Mouse (Mus musculus): ENCODE measurements around the gene Fkbp10. TPM values are rescaled to one million over a fixed set of nuclear protein-coding genes. Genes with fewer than 3 reads are reported as not detected.

Gene Fkbp10
- polyA plus RNA-seq, 1 experiment from 2014 or later: 38.7 TPM

DNA sequence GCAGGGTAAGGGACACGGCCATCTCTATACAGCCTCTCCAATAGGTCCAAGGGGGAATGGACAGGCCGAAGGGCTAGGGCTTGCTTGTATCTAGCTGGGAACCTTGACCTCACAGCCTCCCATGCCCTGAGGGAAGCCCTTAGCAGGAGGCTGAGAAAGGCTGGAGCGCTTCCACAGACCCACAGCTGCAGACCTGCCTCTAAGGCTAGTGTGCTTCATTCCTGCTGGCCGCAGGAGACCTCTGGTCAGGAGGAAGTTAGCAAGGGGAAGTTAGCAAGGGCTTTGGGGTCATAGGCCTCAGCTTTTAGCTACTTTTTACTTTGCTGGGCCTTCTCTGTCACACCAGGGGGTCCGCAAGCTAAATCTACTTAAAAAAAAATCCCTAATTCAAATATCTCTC lies 37.1 kb upstream of the Fkbp10 start:
- H3K4me2 ChIP-seq (replicated peaks; ENCODE audit: low read depth, low read length): no peak overlapping the region
- no peaks in the 10 kb centered on the region; the same call in 1 of the 2 replicates for H3K36me3 ChIP-seq (ENCODE audit: control insufficient read depth, insufficient read depth, low read length)
- no peak overlapping the region for H3K4me3 ChIP-seq (ENCODE audit: low read depth, low read length)
- no peaks in the 10 kb centered on the region for H3K4me1 ChIP-seq (replicated peaks; ENCODE audit: control insufficient read depth, insufficient read depth, low read length)
- no peak overlapping the region for H3K9ac ChIP-seq (ENCODE audit: low read depth, low read length)
- 80% methylated on average over 5 of the region's 5 CpGs for WGBS
- DNase-seq (ENCODE audit: low spot score) (no peak), ATAC-seq (ENCODE audit: low FRiP score) (no peak)
- no peak overlapping the region for H3K27ac ChIP-seq (ENCODE audit: low read depth, low read length)
- H3K9me3 ChIP-seq (ENCODE audit: control insufficient read depth, low read length): no peaks in the 10 kb centered on the region
- no peaks in the 10 kb centered on the region for H3K27me3 ChIP-seq (ENCODE audit: control insufficient read depth, insufficient read depth, low read length)

GRCm38 (mm10) chr11:100379311-100379710 lies 36.2 kb upstream of the Fkbp10 start:
- Histone ChIP-seq H3K27ac (ENCODE audit: low read depth, low read length) (no peak overlapping the region), H3K27me3 (ENCODE audit: control insufficient read depth, insufficient read depth, low read length) (no peaks in the 10 kb centered on the region), H3K36me3 (ENCODE audit: control insufficient read depth, insufficient read depth, low read length) (no peaks in the 10 kb centered on the region; the same call in 1 of the 2 replicates), H3K4me3 (ENCODE audit: low read depth, low read length) (no peak overlapping the region), H3K9me3 (ENCODE audit: control insufficient read depth, low read length) (no peaks in the 10 kb centered on the region), H3K4me1 (replicated peaks; ENCODE audit: control insufficient read depth, insufficient read depth, low read length) (no peaks in the 10 kb centered on the region), H3K4me2 (replicated peaks; ENCODE audit: low read depth, low read length) (no peak overlapping the region), H3K9ac (ENCODE audit: low read depth, low read length) (no peak overlapping the region)
- DNase-seq (ENCODE audit: low spot score) (no peak), ATAC-seq (ENCODE audit: low FRiP score) (no peak)
- WGBS: 96% methylated on average over 4 of the region's 4 CpGs

- no peaks in the 10 kb centered on the region; the same call in 1 of the 2 replicates for H3K36me3 ChIP-seq (ENCODE audit: control insufficient read depth, insufficient read depth, low read length)
- H3K4me1 ChIP-seq (replicated peaks; ENCODE audit: control insufficient read depth, insufficient read depth, low read length): no peaks in the 10 kb centered on the region
- H3K27ac ChIP-seq (ENCODE audit: low read depth, low read length): no peak overlapping the region
- no peak overlapping the region for H3K4me2 ChIP-seq (replicated peaks; ENCODE audit: low read depth, low read length)
- H3K27me3 ChIP-seq (ENCODE audit: control insufficient read depth, insufficient read depth, low read length): no peaks in the 10 kb centered on the region
- no peaks in the 10 kb centered on the region for H3K9me3 ChIP-seq (ENCODE audit: control insufficient read depth, low read length)
- H3K4me3 ChIP-seq (ENCODE audit: low read depth, low read length): no peak overlapping the region
- 86% methylated on average over 6 of the region's 6 CpGs for WGBS
- no peak for DNase-seq (ENCODE audit: low spot score)
- ATAC-seq (ENCODE audit: low FRiP score): no peak
- no peak overlapping the region for H3K9ac ChIP-seq (ENCODE audit: low read depth, low read length)
Measured at GRCm38 (mm10) chr11:100382682-100383081, 32.8 kb upstream of the Fkbp10 start.

DNA sequence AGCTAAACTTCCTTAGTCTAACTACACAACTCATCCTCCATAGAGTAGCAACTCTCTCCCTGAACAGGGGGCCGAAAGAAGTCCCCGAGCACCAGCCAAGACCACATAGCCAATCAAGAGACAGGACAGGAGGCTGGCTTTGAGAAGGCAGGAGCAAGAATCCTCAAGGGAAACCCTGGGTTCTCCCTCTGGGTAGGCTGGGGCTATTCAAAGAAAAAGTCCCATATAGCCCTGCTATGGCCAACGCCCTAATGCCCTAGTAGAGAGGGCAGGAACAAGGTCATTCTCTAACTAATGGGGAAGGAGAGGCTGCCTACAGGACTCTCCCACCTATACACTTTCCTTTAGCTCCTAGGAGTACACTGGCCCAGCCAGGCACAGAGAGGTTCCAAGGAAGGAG lies 30.5 kb upstream of the Fkbp10 start:
- WGBS: 78% methylated on average over 3 of the region's 3 CpGs
- DNase-seq (ENCODE audit: low spot score): no peak
- Histone ChIP-seq H3K9ac (ENCODE audit: low read depth, low read length) (no peak overlapping the region), H3K9me3 (ENCODE audit: control insufficient read depth, low read length) (no peaks in the 10 kb centered on the region), H3K4me2 (replicated peaks; ENCODE audit: low read depth, low read length) (no peak overlapping the region), H3K36me3 (ENCODE audit: control insufficient read depth, insufficient read depth, low read length) (no peaks in the 10 kb centered on the region; the same call in 1 of the 2 replicates), H3K4me3 (ENCODE audit: low read depth, low read length) (no peak overlapping the region), H3K27ac (ENCODE audit: low read depth, low read length) (no peak overlapping the region), H3K4me1 (replicated peaks; ENCODE audit: control insufficient read depth, insufficient read depth, low read length) (0 out of 2 replicates have a peak, but pooled peaks cover 2% of the 10 kb centered on the region), H3K27me3 (ENCODE audit: control insufficient read depth, insufficient read depth, low read length) (no peaks in the 10 kb centered on the region)
- ATAC-seq (ENCODE audit: low FRiP score): no peak

- no peaks in the 10 kb centered on the region for H3K27me3 ChIP-seq (ENCODE audit: control insufficient read depth, insufficient read depth, low read length)
- DNase-seq (ENCODE audit: low spot score) (no peak), ATAC-seq (ENCODE audit: low FRiP score) (no peak)
- H3K4me1 ChIP-seq (replicated peaks; ENCODE audit: control insufficient read depth, insufficient read depth, low read length): 0 out of 2 replicates have a peak, but pooled peaks cover 2% of the 10 kb centered on the region
- no peak overlapping the region for H3K9ac ChIP-seq (ENCODE audit: low read depth, low read length)
- no peak overlapping the region for H3K4me2 ChIP-seq (replicated peaks; ENCODE audit: low read depth, low read length)
- no peak overlapping the region for H3K27ac ChIP-seq (ENCODE audit: low read depth, low read length)
- WGBS: 48% methylated on average over 5 of the region's 5 CpGs
- H3K36me3 ChIP-seq (ENCODE audit: control insufficient read depth, insufficient read depth, low read length): no peaks in the 10 kb centered on the region; the same call in 1 of the 2 replicates
- no peaks in the 10 kb centered on the region for H3K9me3 ChIP-seq (ENCODE audit: control insufficient read depth, low read length)
- no peak overlapping the region for H3K4me3 ChIP-seq (ENCODE audit: low read depth, low read length)
Measured at GRCm38 (mm10) chr11:100386586-100386985, 28.9 kb upstream of the Fkbp10 start.

- Histone ChIP-seq H3K4me1 (replicated peaks; ENCODE audit: control insufficient read depth, insufficient read depth, low read length) (0 out of 2 replicates have a peak, but pooled peaks cover 2% of the 10 kb centered on the region), H3K36me3 (ENCODE audit: control insufficient read depth, insufficient read depth, low read length) (no peaks in the 10 kb centered on the region; the same call in 1 of the 2 replicates), H3K9me3 (ENCODE audit: control insufficient read depth, low read length) (no peaks in the 10 kb centered on the region), H3K27ac (ENCODE audit: low read depth, low read length) (no peak overlapping the region), H3K9ac (ENCODE audit: low read depth, low read length) (no peak overlapping the region), H3K4me2 (replicated peaks; ENCODE audit: low read depth, low read length) (no peak overlapping the region), H3K4me3 (ENCODE audit: low read depth, low read length) (no peak overlapping the region), H3K27me3 (ENCODE audit: control insufficient read depth, insufficient read depth, low read length) (no peaks in the 10 kb centered on the region)
- no peak for DNase-seq (ENCODE audit: low spot score)
- WGBS: 89% methylated on average over 6 of the region's 6 CpGs
- no peak for ATAC-seq (ENCODE audit: low FRiP score)
Measured at GRCm38 (mm10) chr11:100387111-100387510, 28.4 kb upstream of the Fkbp10 start.

- no peaks in the 10 kb centered on the region; the same call in 1 of the 2 replicates for H3K36me3 ChIP-seq (ENCODE audit: control insufficient read depth, insufficient read depth, low read length)
- H3K4me2 ChIP-seq (replicated peaks; ENCODE audit: low read depth, low read length): no peak overlapping the region
- DNase-seq (ENCODE audit: low spot score): no peak
- H3K4me3 ChIP-seq (ENCODE audit: low read depth, low read length): no peak overlapping the region
- H3K9me3 ChIP-seq (ENCODE audit: control insufficient read depth, low read length): no peaks in the 10 kb centered on the region
- 57% methylated on average over 14 of the region's 14 CpGs for WGBS
- H3K9ac ChIP-seq (ENCODE audit: low read depth, low read length): no peak overlapping the region
- no peaks in the 10 kb centered on the region for H3K27me3 ChIP-seq (ENCODE audit: control insufficient read depth, insufficient read depth, low read length)
- H3K27ac ChIP-seq (ENCODE audit: low read depth, low read length): no peak overlapping the region
- no peak for ATAC-seq (ENCODE audit: low FRiP score)
- 0 out of 2 replicates have a peak, but pooled peaks cover 2% of the 10 kb centered on the region for H3K4me1 ChIP-seq (replicated peaks; ENCODE audit: control insufficient read depth, insufficient read depth, low read length)
Measured at GRCm38 (mm10) chr11:100387589-100388375, 27.7 kb upstream of the Fkbp10 start.

DNA sequence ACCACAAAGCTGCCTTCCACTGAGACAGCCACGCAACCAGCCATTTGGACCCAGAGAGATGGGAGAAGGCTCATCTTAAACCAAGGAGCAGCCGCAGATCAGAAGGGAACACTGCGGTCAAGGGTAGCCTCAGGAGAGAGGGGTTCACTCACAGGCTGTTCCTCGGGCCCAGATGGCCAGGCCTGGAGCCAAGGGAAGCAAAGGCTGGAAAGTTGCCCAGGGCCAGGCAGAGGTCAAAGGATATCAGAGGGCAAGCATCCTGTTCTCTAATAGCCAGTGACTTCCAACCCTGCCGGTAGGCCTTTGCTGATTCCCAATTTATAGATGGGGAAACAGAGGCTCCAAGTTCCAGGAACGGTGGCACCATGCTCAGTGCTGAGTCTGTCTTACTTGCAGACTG lies 26.9 kb upstream of the Fkbp10 start:
- Histone ChIP-seq H3K4me1 (replicated peaks; ENCODE audit: control insufficient read depth, insufficient read depth, low read length) (0 out of 2 replicates have a peak, but pooled peaks cover 2% of the 10 kb centered on the region), H3K9me3 (ENCODE audit: control insufficient read depth, low read length) (no peaks in the 10 kb centered on the region), H3K9ac (ENCODE audit: low read depth, low read length) (no peak overlapping the region), H3K27me3 (ENCODE audit: control insufficient read depth, insufficient read depth, low read length) (no peaks in the 10 kb centered on the region), H3K4me2 (replicated peaks; ENCODE audit: low read depth, low read length) (no peak overlapping the region), H3K27ac (ENCODE audit: low read depth, low read length) (no peak overlapping the region), H3K4me3 (ENCODE audit: low read depth, low read length) (no peak overlapping the region), H3K36me3 (ENCODE audit: control insufficient read depth, insufficient read depth, low read length) (no peaks in the 10 kb centered on the region)
- ATAC-seq (ENCODE audit: low FRiP score) (no peak), DNase-seq (ENCODE audit: low spot score) (no peak)
- 87% methylated on average over 6 of the region's 6 CpGs for WGBS

DNA sequence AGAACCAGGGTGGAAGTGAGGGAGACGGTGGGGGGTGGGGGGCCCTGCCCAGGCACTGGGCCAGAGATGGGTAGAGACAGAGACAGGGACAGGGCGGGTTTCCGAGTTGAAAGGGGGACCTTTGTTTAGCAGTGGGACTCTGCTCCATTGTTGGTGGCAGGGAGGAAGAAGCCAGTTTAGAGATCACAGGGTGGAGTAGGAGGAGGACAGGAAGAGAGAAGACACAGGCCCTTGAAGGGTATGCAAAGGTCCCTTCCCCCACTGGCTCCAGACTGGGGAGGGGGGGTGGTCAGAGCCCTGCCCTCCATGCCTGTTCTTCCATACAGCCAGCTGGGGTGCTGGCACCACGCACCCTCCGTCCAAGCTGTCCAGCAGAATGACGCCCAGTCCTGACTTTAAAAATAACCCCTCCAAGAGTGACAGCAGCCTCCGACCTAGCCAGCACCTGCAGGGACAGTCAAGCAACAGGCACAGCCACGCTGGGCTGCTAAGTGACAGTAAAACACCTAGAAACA lies 25.5 kb upstream of the Fkbp10 start:
- H3K4me2 ChIP-seq (replicated peaks; ENCODE audit: low read depth, low read length): no peak overlapping the region
- DNase-seq (ENCODE audit: low spot score) (no peak), ATAC-seq (ENCODE audit: low FRiP score) (no peak)
- no peak overlapping the region for H3K27ac ChIP-seq (ENCODE audit: low read depth, low read length)
- H3K27me3 ChIP-seq (ENCODE audit: control insufficient read depth, insufficient read depth, low read length): peaks cover under 1% of the 10 kb centered on the region
- no peaks in the 10 kb centered on the region for H3K9me3 ChIP-seq (ENCODE audit: control insufficient read depth, low read length)
- 0 out of 2 replicates have a peak, but pooled peaks cover 2% of the 10 kb centered on the region for H3K4me1 ChIP-seq (replicated peaks; ENCODE audit: control insufficient read depth, insufficient read depth, low read length)
- H3K9ac ChIP-seq (ENCODE audit: low read depth, low read length): no peak overlapping the region
- H3K4me3 ChIP-seq (ENCODE audit: low read depth, low read length): no peak overlapping the region
- no peaks in the 10 kb centered on the region for H3K36me3 ChIP-seq (ENCODE audit: control insufficient read depth, insufficient read depth, low read length)
- 47% methylated on average over 8 of the region's 8 CpGs for WGBS

Data from hindbrain, embryonic 11.5 days (tissue).